Mouse (Mus musculus): Measurements from ENCODE around the gene Rhobtb3. TPM values are rescaled to one million over a fixed set of nuclear protein-coding genes. Genes with fewer than 3 reads are reported as not detected.

Gene Rhobtb3
- polyA plus RNA-seq, 1 experiment, result 0.61 TPM

- no peak for DNase-seq
- no peak overlapping the region for H3K27ac ChIP-seq (ENCODE audit: control insufficient read depth, insufficient read depth, low read length)
- peaks cover 9% of the 10 kb centered on the region for H3K4me1 ChIP-seq (replicated peaks; ENCODE audit: control insufficient read depth, insufficient read depth, low read length)
- no peaks in the 10 kb centered on the region for H3K36me3 ChIP-seq (ENCODE audit: control insufficient read depth, insufficient read depth, low read length)
- 79% methylated on average over 4 of the region's 4 CpGs for WGBS
- no peak overlapping the region for H3K4me3 ChIP-seq (ENCODE audit: control insufficient read depth, insufficient read depth, low read length)
- no peaks in the 10 kb centered on the region for H3K27me3 ChIP-seq (ENCODE audit: control insufficient read depth, insufficient read depth, low read length)
- TF ChIP-seq CTCF (IDR thresholded peaks at IDR 0.05; ENCODE audit: borderline replicate concordance, control insufficient read depth, extremely low read depth, insufficient read depth, low read length, poor library complexity), result no peak
- TF ChIP-seq POLR2A (IDR thresholded peaks at IDR 0.05; ENCODE audit: control insufficient read depth, extremely low read depth, insufficient read depth, low read length, poor library complexity), result no peak
Observed at GRCm38 (mm10) chr13:75838506-75838905, 105.2 kb downstream of the Rhobtb3 start.

- H3K4me1 ChIP-seq (replicated peaks; ENCODE audit: control insufficient read depth, insufficient read depth, low read length), result 0 out of 2 replicates have a peak, but pooled peaks cover 5% of the 10 kb centered on the region
- H3K27me3 ChIP-seq (ENCODE audit: control insufficient read depth, insufficient read depth, low read length), result no peaks in the 10 kb centered on the region
- H3K36me3 ChIP-seq (ENCODE audit: control insufficient read depth, insufficient read depth, low read length), result no peaks in the 10 kb centered on the region
- H3K4me3 ChIP-seq (ENCODE audit: control insufficient read depth, insufficient read depth, low read length), result no peak overlapping the region
- 92% methylated on average over 2 of the region's 2 CpGs for WGBS
- H3K27ac ChIP-seq (ENCODE audit: control insufficient read depth, insufficient read depth, low read length), result no peak overlapping the region
- DNase-seq, result no peak
- TF ChIP-seq CTCF (IDR thresholded peaks at IDR 0.05; ENCODE audit: borderline replicate concordance, control insufficient read depth, extremely low read depth, insufficient read depth, low read length, poor library complexity), result no peak
Observed at GRCm38 (mm10) chr13:75835461-75835860, 108.3 kb downstream of the Rhobtb3 start.

GRCm38 (mm10) chr13:75833499-75833898 is 110.2 kb downstream of the Rhobtb3 start:
- TF ChIP-seq CTCF (IDR thresholded peaks at IDR 0.05; ENCODE audit: borderline replicate concordance, control insufficient read depth, extremely low read depth, insufficient read depth, low read length, poor library complexity), result no peak
- TF ChIP-seq POLR2A (IDR thresholded peaks at IDR 0.05; ENCODE audit: control insufficient read depth, extremely low read depth, insufficient read depth, low read length, poor library complexity), result no peak
- H3K4me1 ChIP-seq (replicated peaks; ENCODE audit: control insufficient read depth, insufficient read depth, low read length), result no peaks in the 10 kb centered on the region
- no peaks in the 10 kb centered on the region for H3K36me3 ChIP-seq (ENCODE audit: control insufficient read depth, insufficient read depth, low read length)
- no peak overlapping the region for H3K27ac ChIP-seq (ENCODE audit: control insufficient read depth, insufficient read depth, low read length)
- no peak overlapping the region for H3K4me3 ChIP-seq (ENCODE audit: control insufficient read depth, insufficient read depth, low read length)
- H3K27me3 ChIP-seq (ENCODE audit: control insufficient read depth, insufficient read depth, low read length), result no peaks in the 10 kb centered on the region
- DNase-seq, result no peak

- Histone ChIP-seq H3K4me1 (replicated peaks; ENCODE audit: control insufficient read depth, insufficient read depth, low read length) (no peaks in the 10 kb centered on the region), H3K27me3 (ENCODE audit: control insufficient read depth, insufficient read depth, low read length) (no peaks in the 10 kb centered on the region), H3K4me3 (ENCODE audit: control insufficient read depth, insufficient read depth, low read length) (no peak overlapping the region), H3K36me3 (ENCODE audit: control insufficient read depth, insufficient read depth, low read length) (no peaks in the 10 kb centered on the region), H3K27ac (ENCODE audit: control insufficient read depth, insufficient read depth, low read length) (no peak overlapping the region)
- DNase-seq, result no peak
- TF ChIP-seq POLR2A (IDR thresholded peaks at IDR 0.05; ENCODE audit: control insufficient read depth, extremely low read depth, insufficient read depth, low read length, poor library complexity), result no peak
- TF ChIP-seq CTCF (IDR thresholded peaks at IDR 0.05; ENCODE audit: borderline replicate concordance, control insufficient read depth, extremely low read depth, insufficient read depth, low read length, poor library complexity), result no peak
Observed at GRCm38 (mm10) chr13:75832697-75833096, 111.0 kb downstream of the Rhobtb3 start.

- DNase-seq, result no peak
- Histone ChIP-seq H3K27me3 (ENCODE audit: control insufficient read depth, insufficient read depth, low read length) (no peaks in the 10 kb centered on the region), H3K4me1 (replicated peaks; ENCODE audit: control insufficient read depth, insufficient read depth, low read length) (no peaks in the 10 kb centered on the region), H3K36me3 (ENCODE audit: control insufficient read depth, insufficient read depth, low read length) (no peaks in the 10 kb centered on the region), H3K27ac (ENCODE audit: control insufficient read depth, insufficient read depth, low read length) (no peak overlapping the region), H3K4me3 (ENCODE audit: control insufficient read depth, insufficient read depth, low read length) (no peak overlapping the region)
- 95% methylated on average over 6 of the region's 6 CpGs for WGBS
- no peak for TF ChIP-seq CTCF (IDR thresholded peaks at IDR 0.05; ENCODE audit: borderline replicate concordance, control insufficient read depth, extremely low read depth, insufficient read depth, low read length, poor library complexity)
- TF ChIP-seq POLR2A (IDR thresholded peaks at IDR 0.05; ENCODE audit: control insufficient read depth, extremely low read depth, insufficient read depth, low read length, poor library complexity), result no peak
Observed at GRCm38 (mm10) chr13:75831710-75832109, 112.0 kb downstream of the Rhobtb3 start.

GRCm38 (mm10) chr13:75830708-75831107 is 113.0 kb downstream of the Rhobtb3 start:
- WGBS, result 92% methylated on average over 1 of the region's 1 CpGs
- no peak for DNase-seq
- TF ChIP-seq CTCF (IDR thresholded peaks at IDR 0.05; ENCODE audit: borderline replicate concordance, control insufficient read depth, extremely low read depth, insufficient read depth, low read length, poor library complexity) (no peak), POLR2A (IDR thresholded peaks at IDR 0.05; ENCODE audit: control insufficient read depth, extremely low read depth, insufficient read depth, low read length, poor library complexity) (no peak)
- Histone ChIP-seq H3K36me3 (ENCODE audit: control insufficient read depth, insufficient read depth, low read length) (no peaks in the 10 kb centered on the region), H3K27me3 (ENCODE audit: control insufficient read depth, insufficient read depth, low read length) (no peaks in the 10 kb centered on the region), H3K4me3 (ENCODE audit: control insufficient read depth, insufficient read depth, low read length) (no peak overlapping the region), H3K27ac (ENCODE audit: control insufficient read depth, insufficient read depth, low read length) (no peak overlapping the region), H3K4me1 (replicated peaks; ENCODE audit: control insufficient read depth, insufficient read depth, low read length) (0 out of 2 replicates have a peak, but pooled peaks cover 2% of the 10 kb centered on the region)

- Histone ChIP-seq H3K27ac (ENCODE audit: control insufficient read depth, insufficient read depth, low read length) (peak overlapping the region; percentile 64), H3K36me3 (ENCODE audit: control insufficient read depth, insufficient read depth, low read length) (no peaks in the 10 kb centered on the region), H3K27me3 (ENCODE audit: control insufficient read depth, insufficient read depth, low read length) (no peaks in the 10 kb centered on the region), H3K4me1 (replicated peaks; ENCODE audit: control insufficient read depth, insufficient read depth, low read length) (peaks cover 5% of the 10 kb centered on the region; the same call in 1 of the 2 replicates), H3K4me3 (ENCODE audit: control insufficient read depth, insufficient read depth, low read length) (no peak overlapping the region)
- DNase-seq, result no peak
- TF ChIP-seq POLR2A (IDR thresholded peaks at IDR 0.05; ENCODE audit: control insufficient read depth, extremely low read depth, insufficient read depth, low read length, poor library complexity) (no peak), CTCF (IDR thresholded peaks at IDR 0.05; ENCODE audit: borderline replicate concordance, control insufficient read depth, extremely low read depth, insufficient read depth, low read length, poor library complexity) (no peak)
- WGBS, result 13% methylated on average over 1 of the region's 1 CpGs
Observed at GRCm38 (mm10) chr13:75825388-75825787, 118.3 kb downstream of the Rhobtb3 start.

Measured in thymus, adult 2 months (tissue).